Mouse (Mus musculus) ES-Bruce4 (cell line): ENCODE data around the gene Irgm2.

Source experiments
- CTCF ChIP-seq: IDR thresholded peaks from one replicate; pipeline ENCODE4 v1.8.1; 2011; ENCODE audit warnings: low read depth, low read length
- POLR2A ChIP-seq: IDR thresholded peaks from one replicate; pipeline ENCODE4 v1.8.1; 2011; ENCODE audit warnings: low read length; ENCODE audit not compliant: insufficient read depth

GRCm38 (mm10) chr11:58257816-58258215 is 58.4 kb downstream of the Irgm2 start:
- TF ChIP-seq POLR2A (no peak), CTCF (no peak)
